Mouse (Mus musculus): ENCODE results near the gene Gm17455. TPM values are rescaled to one million over a fixed set of nuclear protein-coding genes. Genes with fewer than 3 reads are reported as not detected.

Gene Gm17455
- 0.35 and 0.38 TPM in 2 replicates for polyA plus RNA-seq (2015; fragmentation: Nextera tagmentation; extraction: Ambion mirVana)

DNA sequence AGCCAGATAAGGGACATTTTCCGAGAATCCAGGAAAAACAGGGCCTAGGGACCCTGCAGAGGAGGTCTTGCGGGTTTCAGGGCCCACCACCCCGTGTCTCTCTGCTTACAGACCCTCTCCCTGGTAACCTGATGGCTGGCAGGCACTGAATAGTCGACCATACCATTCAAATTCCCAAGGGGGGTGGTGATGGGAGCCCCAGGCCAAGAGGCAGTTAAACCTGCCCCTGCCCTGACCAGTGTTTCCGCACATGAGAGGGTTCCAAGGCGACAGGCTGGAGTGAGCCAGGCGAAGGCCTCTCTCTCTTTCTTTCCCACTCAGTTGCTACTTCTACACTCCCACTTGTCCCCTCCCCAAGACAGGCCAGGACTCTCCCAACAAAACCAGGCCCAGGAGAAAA, at the start of gene Gm17455:
Gm17455 (plus strand) TSS at position 278 of the 400 bp plus-strand sequence.

Other genes with a start within 250 kb of the Gm17455 start
- 1.3 and 1.7 TPM in 2 replicates for gene Chst3, start 180.5 kb upstream of the Gm17455 start, polyA plus RNA-seq (2015; fragmentation: Nextera tagmentation; extraction: Ambion mirVana)
- gene Psap, start 122.1 kb upstream of the Gm17455 start, polyA plus RNA-seq (2015; fragmentation: Nextera tagmentation; extraction: Ambion mirVana), result 90.0 and 115 TPM in 2 replicates
- gene Vsir, start 52.9 kb upstream of the Gm17455 start, polyA plus RNA-seq (2015; fragmentation: Nextera tagmentation; extraction: Ambion mirVana), result 23.6 and 27.3 TPM in 2 replicates